Mouse (Mus musculus): ENCODE results near the gene Tars2. TPM values are rescaled to one million over a fixed set of nuclear protein-coding genes. Genes with fewer than 3 reads are reported as not detected.

The Tars2 gene
- polyA plus RNA-seq, 1 experiment: 32.8 TPM

GRCm38 (mm10) chr3:95762961-95763360, 3.0 kb upstream of the Tars2 start:
- Histone ChIP-seq H3K4me3 (ENCODE audit: insufficient read depth, poor library complexity, severe bottlenecking) (no peak overlapping the region), H3K79me3 (ENCODE audit: low read depth) (no peaks in the 10 kb centered on the region), H3K27me3 (ENCODE audit: control insufficient read depth, insufficient read depth, insufficient read length) (no peaks in the 10 kb centered on the region), H3ac (ENCODE audit: control insufficient read depth, insufficient read length, low read depth) (no peak overlapping the region), H3K79me2 (ENCODE audit: control insufficient read depth, insufficient read depth) (no peaks in the 10 kb centered on the region), H3K36me3 (ENCODE audit: control insufficient read depth, insufficient read depth) (peaks cover 25% of the 10 kb centered on the region)
- no peak for TF ChIP-seq USF1 (IDR thresholded peaks at IDR 0.05; ENCODE audit: low read depth)
- TF ChIP-seq MYOD1 (IDR thresholded peaks at IDR 0.05; ENCODE audit: control insufficient read depth, insufficient read length, low read depth): no peak
- no peak for TF ChIP-seq MYOG (IDR thresholded peaks at IDR 0.05; ENCODE audit: control insufficient read depth, extremely low read depth, insufficient read length)
- TF ChIP-seq CTCF (IDR thresholded peaks at IDR 0.05; ENCODE audit: control insufficient read depth, insufficient read depth, insufficient read length): no peak
- no peak for TF ChIP-seq MAX (IDR thresholded peaks at IDR 0.05)

- TF ChIP-seq MAX (IDR thresholded peaks at IDR 0.05): no peak
- TF ChIP-seq MYOG (IDR thresholded peaks at IDR 0.05; ENCODE audit: control insufficient read depth, extremely low read depth, insufficient read length): no peak
- Histone ChIP-seq H3K36me3 (ENCODE audit: control insufficient read depth, insufficient read depth) (peaks cover 25% of the 10 kb centered on the region), H3K79me3 (ENCODE audit: low read depth) (no peaks in the 10 kb centered on the region), H3ac (ENCODE audit: control insufficient read depth, insufficient read length, low read depth) (no peak overlapping the region), H3K27me3 (ENCODE audit: control insufficient read depth, insufficient read depth, insufficient read length) (no peaks in the 10 kb centered on the region), H3K79me2 (ENCODE audit: control insufficient read depth, insufficient read depth) (no peaks in the 10 kb centered on the region), H3K4me3 (ENCODE audit: insufficient read depth, poor library complexity, severe bottlenecking) (no peak overlapping the region)
Measured at GRCm38 (mm10) chr3:95761771-95762170, 1.8 kb upstream of the Tars2 start.

GRCm38 (mm10) chr3:95760656-95761055, 650 bp upstream of the Tars2 start:
- Histone ChIP-seq H3K79me2 (ENCODE audit: control insufficient read depth, insufficient read depth) (no peaks in the 10 kb centered on the region), H3ac (ENCODE audit: control insufficient read depth, insufficient read length, low read depth) (no peak overlapping the region), H3K36me3 (ENCODE audit: control insufficient read depth, insufficient read depth) (peaks cover 19% of the 10 kb centered on the region), H3K79me3 (ENCODE audit: low read depth) (no peaks in the 10 kb centered on the region), H3K27me3 (ENCODE audit: control insufficient read depth, insufficient read depth, insufficient read length) (no peaks in the 10 kb centered on the region), H3K4me3 (ENCODE audit: insufficient read depth, poor library complexity, severe bottlenecking) (no peak overlapping the region)
- TF ChIP-seq USF1 (IDR thresholded peaks at IDR 0.05; ENCODE audit: low read depth) (no peak), CEBPB (IDR thresholded peaks at IDR 0.05; ENCODE audit: low read depth) (no peak), MAX (IDR thresholded peaks at IDR 0.05) (no peak), FOSL1 (IDR thresholded peaks at IDR 0.05; ENCODE audit: insufficient read depth, low read length, poor library complexity, severe bottlenecking) (no peak), MYOD1 (IDR thresholded peaks at IDR 0.05; ENCODE audit: control insufficient read depth, insufficient read length, low read depth) (no peak), CTCF (IDR thresholded peaks at IDR 0.05; ENCODE audit: control insufficient read depth, insufficient read depth, insufficient read length) (no peak), MYOG (IDR thresholded peaks at IDR 0.05; ENCODE audit: control insufficient read depth, extremely low read depth, insufficient read length) (no peak)

GRCm38 (mm10) chr3:95758467-95759218, 1.4 kb downstream of the Tars2 start:
- TF ChIP-seq CTCF (IDR thresholded peaks at IDR 0.05; ENCODE audit: control insufficient read depth, insufficient read depth, insufficient read length) (no peak), MAX (IDR thresholded peaks at IDR 0.05) (no peak), MYOD1 (IDR thresholded peaks at IDR 0.05; ENCODE audit: control insufficient read depth, insufficient read length, low read depth) (no peak), FOSL1 (IDR thresholded peaks at IDR 0.05; ENCODE audit: insufficient read depth, low read length, poor library complexity, severe bottlenecking) (no peak), USF1 (IDR thresholded peaks at IDR 0.05; ENCODE audit: low read depth) (no peak), MYOG (IDR thresholded peaks at IDR 0.05; ENCODE audit: control insufficient read depth, extremely low read depth, insufficient read length) (no peak), CEBPB (IDR thresholded peaks at IDR 0.05; ENCODE audit: low read depth) (no peak)
- Histone ChIP-seq H3ac (ENCODE audit: control insufficient read depth, insufficient read length, low read depth) (no peak overlapping the region), H3K79me3 (ENCODE audit: low read depth) (no peaks in the 10 kb centered on the region)

GRCm38 (mm10) chr3:95756808-95757207, 3.2 kb downstream of the Tars2 start:
- H3K4me3 ChIP-seq (ENCODE audit: insufficient read depth, poor library complexity, severe bottlenecking): no peak overlapping the region
- H3ac ChIP-seq (ENCODE audit: control insufficient read depth, insufficient read length, low read depth): no peak overlapping the region
- peaks cover 29% of the 10 kb centered on the region for H3K79me2 ChIP-seq (ENCODE audit: control insufficient read depth, insufficient read depth)
- peaks cover 2% of the 10 kb centered on the region for H3K79me3 ChIP-seq (ENCODE audit: low read depth)
- TF ChIP-seq MYOG (IDR thresholded peaks at IDR 0.05; ENCODE audit: control insufficient read depth, extremely low read depth, insufficient read length) (no peak), MAX (IDR thresholded peaks at IDR 0.05) (no peak), CTCF (IDR thresholded peaks at IDR 0.05; ENCODE audit: control insufficient read depth, insufficient read depth, insufficient read length) (no peak), USF1 (IDR thresholded peaks at IDR 0.05; ENCODE audit: low read depth) (no peak), MYOD1 (IDR thresholded peaks at IDR 0.05; ENCODE audit: control insufficient read depth, insufficient read length, low read depth) (no peak), FOSL1 (IDR thresholded peaks at IDR 0.05; ENCODE audit: insufficient read depth, low read length, poor library complexity, severe bottlenecking) (no peak), CEBPB (IDR thresholded peaks at IDR 0.05; ENCODE audit: low read depth) (no peak)
- H3K27me3 ChIP-seq (ENCODE audit: control insufficient read depth, insufficient read depth, insufficient read length): no peaks in the 10 kb centered on the region
- peaks cover 17% of the 10 kb centered on the region for H3K36me3 ChIP-seq (ENCODE audit: control insufficient read depth, insufficient read depth)

More at GRCm38 (mm10) chr3:95758467-95759218, 1.4 kb downstream of the Tars2 start:
- peaks cover 4% of the 10 kb centered on the region for H3K36me3 ChIP-seq (ENCODE audit: control insufficient read depth, insufficient read depth)
- no peaks in the 10 kb centered on the region for H3K27me3 ChIP-seq (ENCODE audit: control insufficient read depth, insufficient read depth, insufficient read length)
- peaks cover 10% of the 10 kb centered on the region for H3K79me2 ChIP-seq (ENCODE audit: control insufficient read depth, insufficient read depth)
- H3K4me3 ChIP-seq (ENCODE audit: insufficient read depth, poor library complexity, severe bottlenecking): no peak overlapping the region
